Mouse (Mus musculus) liver, postnatal 0 days (tissue): ENCODE results near the gene Ptf1a.

ENCODE experiments used
- CTCF ChIP-seq: sonication (generic); IDR thresholded peaks from 2 replicates; pipeline ENCODE4 v1.5.1; 2016; ENCODE audit warnings: antibody characterized with exemption, low read depth
- EP300 ChIP-seq: IDR thresholded peaks from 2 replicates; pipeline ENCODE4 v1.6.1; 2016; ENCODE audit warnings: antibody characterized with exemption, low read depth, mild to moderate bottlenecking

DNA sequence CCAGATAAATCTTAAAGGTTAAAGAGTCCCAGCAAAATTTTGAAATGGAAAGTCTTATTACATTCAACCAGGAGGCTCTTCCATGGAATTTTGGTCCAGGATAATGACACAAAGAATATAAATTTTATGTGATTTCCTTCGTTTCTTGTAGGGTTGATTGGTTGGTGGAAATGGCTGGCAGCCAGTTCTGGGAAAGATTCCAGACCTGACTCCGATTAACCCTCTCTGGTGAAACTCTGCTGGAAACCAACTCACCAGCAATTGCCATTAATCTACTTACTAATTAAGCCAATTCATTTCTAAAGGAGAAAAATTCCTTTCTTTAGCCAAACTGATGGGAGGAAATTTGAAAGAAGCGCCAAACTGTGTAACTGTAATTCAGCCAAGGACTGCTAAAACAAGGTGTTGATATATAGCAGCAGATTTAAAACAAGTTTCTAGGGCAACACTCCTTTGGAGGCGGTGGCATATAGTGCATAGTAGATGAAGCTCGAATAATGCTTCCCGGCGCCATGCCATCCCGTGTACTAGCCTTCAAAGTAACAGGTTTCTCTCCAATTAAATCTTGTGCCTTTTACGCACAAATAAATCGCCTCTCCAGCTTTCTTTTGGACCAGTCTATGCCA, 10.5 kb downstream of the Ptf1a start:
- no peak for TF ChIP-seq CTCF
- TF ChIP-seq EP300: no peak
